Mouse (Mus musculus) hindbrain, embryonic 11.5 days (tissue): ENCODE data around the gene Phactr2. TPM values are rescaled to one million over a fixed set of nuclear protein-coding genes. Genes with fewer than 3 reads are reported as not detected.

ENCODE experiments used
- ATAC-seq: fragments of 200-750 bp; cut with Nextera tagmentation; 2 replicates; pipeline ENCODE4 v1.8.0; 2017; ENCODE audit warnings: mild to moderate bottlenecking, moderate TSS enrichment, moderate library complexity; ENCODE audit not compliant: low FRiP score
- DNase-seq: peaks from one replicate; pipeline ENCODE4 v3.0.0-alpha.2; 2015; ENCODE audit warnings: low spot score
- H3K27ac ChIP-seq: fragments of 300-500 bp; sonication (generic); 2 replicates; pipeline ENCODE4 v1.5.1; 2014; ENCODE audit warnings: mild to moderate bottlenecking, low read depth, low read length
- H3K27me3 ChIP-seq: fragments of 300-500 bp; sonication (generic); 2 replicates; pipeline ENCODE4 v1.6.1; 2014; ENCODE audit warnings: mild to moderate bottlenecking, low read length, moderate library complexity, mixed read lengths; ENCODE audit not compliant: control insufficient read depth, insufficient read depth
- H3K36me3 ChIP-seq: fragments of 300-500 bp; sonication (generic); 2 replicates; pipeline ENCODE4 v1.6.1; 2014; ENCODE audit warnings: mild to moderate bottlenecking, low read length, moderate library complexity, mixed read lengths; ENCODE audit not compliant: control insufficient read depth, insufficient read depth
- H3K4me1 ChIP-seq: fragments of 300-500 bp; sonication (generic); replicated peaks from 2 replicates; pipeline ENCODE4 v1.6.1; 2014; ENCODE audit warnings: low read length, mixed read lengths; ENCODE audit not compliant: control insufficient read depth, insufficient read depth
- H3K4me2 ChIP-seq: fragments of 300-500 bp; sonication (generic); replicated peaks from 2 replicates; pipeline ENCODE4 v1.6.1; 2014; ENCODE audit warnings: mild to moderate bottlenecking, low read depth, low read length
- H3K4me3 ChIP-seq: fragments of 300-500 bp; sonication (generic); 2 replicates; pipeline ENCODE4 v1.5.1; 2014; ENCODE audit warnings: low read depth, low read length
- H3K9ac ChIP-seq: fragments of 300-500 bp; sonication (generic); 2 replicates; pipeline ENCODE4 v1.6.1; 2014; ENCODE audit warnings: low read depth, low read length
- H3K9me3 ChIP-seq: fragments of 300-500 bp; sonication (generic); 2 replicates; pipeline ENCODE4 v1.6.1; 2016; ENCODE audit warnings: low read length; ENCODE audit not compliant: control insufficient read depth
- whole genome bisulfite sequencing: fragments of 180-500 bp; shearing (Covaris S2); extraction: QIAGEN DNeasy Blood & Tissue Kit; methylation state at CpG from one replicate; pipeline ENCODE4 v1.1.7; 2014; 5-methylcytosine and 5-hydroxymethylcytosine counted together
- polyA plus RNA-seq: library from polyadenylated mRNA; unstranded; fragments of >200 nt; fragmentation: Nextera tagmentation; extraction: Ambion mirVana; gene quantifications from 2 replicates; pipeline ENCODE4 v1.2.1, GENCODE M21; 2014

Gene Phactr2
- polyA plus RNA-seq, 1 experiment from 2014 or later: 17.5 TPM

DNA sequence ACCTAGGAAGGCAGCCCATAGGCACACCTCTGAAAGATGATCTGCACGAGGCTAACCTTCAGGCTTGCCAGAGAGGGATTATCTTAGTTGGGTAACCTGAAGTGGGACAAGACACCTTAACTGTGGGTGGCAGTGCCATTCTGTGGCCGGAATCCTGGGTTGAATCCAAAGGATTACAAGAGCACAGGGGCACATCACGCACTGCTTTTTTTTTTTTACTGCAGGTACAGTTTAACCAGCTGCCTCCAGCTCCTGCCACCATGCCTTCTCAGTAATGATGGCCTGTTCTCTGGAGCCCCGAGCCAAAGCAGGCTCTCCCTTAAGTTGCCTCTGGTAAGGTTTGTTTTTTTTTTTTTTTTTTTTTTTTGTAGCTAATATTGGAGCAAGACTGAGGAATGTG lies 33.9 kb downstream of the Phactr2 start:
- 86% methylated on average over 4 of the region's 4 CpGs for WGBS
- no peak for ATAC-seq
- Histone ChIP-seq H3K36me3 (no peaks in the 10 kb centered on the region), H3K27ac (no peak overlapping the region), H3K4me1 (no peaks in the 10 kb centered on the region), H3K27me3 (no peaks in the 10 kb centered on the region), H3K4me2 (no peak overlapping the region), H3K4me3 (no peak overlapping the region), H3K9me3 (no peaks in the 10 kb centered on the region), H3K9ac (no peak overlapping the region)
- no peak for DNase-seq

DNA sequence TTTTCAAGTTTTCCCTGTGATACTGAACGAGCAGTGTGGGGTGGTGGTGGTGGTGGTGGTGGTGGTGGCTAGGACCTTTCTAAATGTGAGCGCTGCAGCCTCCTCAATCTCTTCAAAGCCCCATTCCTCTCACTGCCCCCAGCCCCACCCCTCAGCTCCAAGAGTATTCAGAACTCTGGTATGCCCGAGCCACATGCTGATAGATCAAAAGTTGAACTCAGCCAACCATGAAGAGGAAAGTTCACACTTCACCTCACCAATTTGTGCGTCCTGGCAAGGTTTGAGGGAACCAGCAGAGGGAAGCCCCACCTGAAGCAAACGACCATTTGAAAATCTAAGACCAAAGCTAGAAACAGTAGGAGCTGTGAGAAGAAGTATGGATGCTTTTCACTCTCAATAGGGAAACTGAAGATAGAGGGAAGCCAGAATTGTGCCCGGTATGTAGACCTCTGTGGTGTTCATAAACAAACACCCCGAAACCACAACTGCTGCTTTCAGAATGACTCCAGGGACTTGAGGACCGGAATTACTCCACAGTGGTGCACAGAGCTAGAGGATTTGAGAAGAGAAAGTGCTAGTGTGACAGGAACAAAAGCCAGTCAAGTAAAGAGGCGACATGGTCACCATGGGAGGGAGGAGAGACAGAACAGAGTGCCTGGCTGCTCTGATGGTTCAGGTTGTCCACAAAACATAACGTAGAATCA lies 35.9 kb downstream of the Phactr2 start:
- no peaks in the 10 kb centered on the region for H3K36me3 ChIP-seq
- no peak for ATAC-seq
- 63% methylated on average over 10 of the region's 10 CpGs for WGBS

DNA sequence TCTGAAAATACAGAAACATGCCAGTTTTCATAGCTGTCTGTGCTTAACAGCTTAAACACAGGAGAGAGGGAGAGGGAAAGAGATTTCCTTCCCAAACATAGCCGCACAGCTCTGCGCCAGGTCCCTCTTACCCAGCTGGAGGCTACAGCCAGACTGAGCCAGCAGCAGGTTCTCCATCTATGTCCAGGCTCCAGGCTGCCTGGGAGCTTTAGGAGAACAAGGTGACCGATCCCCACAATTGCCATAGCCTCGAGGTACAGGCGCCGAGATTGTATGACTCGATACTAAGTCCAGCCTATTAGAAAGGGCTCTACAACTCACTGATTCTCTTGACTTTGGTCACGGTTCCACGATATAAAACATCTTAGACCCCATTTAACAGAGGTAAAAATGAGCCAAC lies 37.2 kb downstream of the Phactr2 start:
- Histone ChIP-seq H3K9ac (no peak overlapping the region), H3K4me3 (no peak overlapping the region), H3K27me3 (no peaks in the 10 kb centered on the region), H3K9me3 (no peaks in the 10 kb centered on the region), H3K4me2 (no peak overlapping the region), H3K4me1 (no peaks in the 10 kb centered on the region), H3K36me3 (no peaks in the 10 kb centered on the region), H3K27ac (no peak overlapping the region)
- WGBS: 93% methylated on average over 9 of the region's 9 CpGs
- ATAC-seq: no peak
- no peak for DNase-seq

More for the DNA sequence above, 35.9 kb downstream of the Phactr2 start:
- no peak overlapping the region for H3K4me3 ChIP-seq
- no peak overlapping the region for H3K27ac ChIP-seq
- H3K27me3 ChIP-seq: no peaks in the 10 kb centered on the region
- DNase-seq: no peak
- H3K4me1 ChIP-seq: no peaks in the 10 kb centered on the region
- H3K9me3 ChIP-seq: no peaks in the 10 kb centered on the region
- no peak overlapping the region for H3K4me2 ChIP-seq
- no peak overlapping the region for H3K9ac ChIP-seq

DNA sequence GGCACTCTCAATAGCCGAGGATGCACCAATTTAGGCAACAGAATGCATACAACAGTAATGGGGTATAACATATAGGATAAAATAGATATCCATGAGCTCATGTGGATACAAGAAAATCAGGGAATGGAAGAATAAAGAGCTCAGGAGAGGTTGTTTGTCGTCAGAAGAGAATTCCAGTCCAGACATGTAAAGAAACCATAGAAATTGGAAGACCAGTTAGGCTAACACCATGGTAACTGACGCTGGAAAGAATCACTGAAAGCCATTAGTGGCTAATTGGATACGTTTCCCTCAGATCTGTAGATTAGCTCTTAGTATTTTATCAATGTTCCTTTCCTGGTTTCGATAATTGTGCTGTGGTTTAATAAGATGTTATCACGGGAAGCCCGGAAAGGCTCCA lies 41.2 kb downstream of the Phactr2 start:
- H3K4me3 ChIP-seq: no peak overlapping the region
- DNase-seq: no peak
- no peak for ATAC-seq
- H3K27me3 ChIP-seq: no peaks in the 10 kb centered on the region
- no peak overlapping the region for H3K4me2 ChIP-seq
- WGBS: 72% methylated on average over 7 of the region's 7 CpGs
- no peak overlapping the region for H3K9ac ChIP-seq
- H3K27ac ChIP-seq: no peak overlapping the region
- H3K9me3 ChIP-seq: no peaks in the 10 kb centered on the region
- no peaks in the 10 kb centered on the region for H3K36me3 ChIP-seq
- no peaks in the 10 kb centered on the region for H3K4me1 ChIP-seq

DNA sequence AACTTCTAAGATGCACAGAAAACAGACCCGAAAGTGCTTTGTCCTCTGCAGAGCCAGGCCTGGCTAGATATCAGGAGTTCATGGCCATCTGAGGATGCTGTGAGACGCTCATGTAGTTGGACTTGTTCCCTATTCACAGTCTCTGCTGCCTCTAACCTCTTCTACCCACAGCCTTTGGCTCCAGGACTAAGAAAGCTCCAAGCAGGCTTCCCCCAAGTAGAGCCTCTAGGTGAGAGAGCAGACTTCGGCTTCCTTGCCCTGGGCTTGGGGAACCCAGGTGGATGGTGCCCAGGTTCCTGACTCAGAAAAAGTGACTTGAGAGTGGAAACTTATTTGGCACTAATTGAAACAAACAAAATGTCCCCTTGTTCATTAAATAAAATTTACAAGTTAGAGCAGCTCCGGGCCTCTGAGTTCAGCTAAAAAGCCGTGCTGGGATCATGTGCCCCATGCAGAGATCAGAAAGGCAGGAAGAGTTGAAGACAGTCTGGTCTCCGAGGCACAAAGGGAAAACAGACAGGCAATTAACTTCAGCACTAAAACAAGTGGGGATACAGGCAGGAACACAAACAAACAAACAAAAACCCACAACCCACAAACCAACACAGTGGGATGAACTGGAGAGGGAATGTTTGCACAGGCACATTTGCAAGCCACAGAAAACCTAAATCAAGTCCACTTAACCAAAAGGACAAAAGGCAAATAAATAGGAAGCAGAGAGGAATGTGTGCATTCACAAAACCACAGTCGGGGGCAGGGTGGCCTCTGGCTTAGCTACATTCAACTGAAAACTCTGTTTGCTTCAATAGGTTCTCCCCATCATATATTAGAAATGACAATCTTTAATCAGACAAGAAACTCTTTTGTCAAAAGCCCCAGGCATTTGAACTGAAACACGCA lies 42.3 kb downstream of the Phactr2 start:
- no peaks in the 10 kb centered on the region for H3K9me3 ChIP-seq
- no peak overlapping the region for H3K4me2 ChIP-seq
- no peaks in the 10 kb centered on the region for H3K27me3 ChIP-seq
- no peak overlapping the region for H3K4me3 ChIP-seq
- H3K9ac ChIP-seq: peak overlapping the region; percentile 4; the same call in 1 of the 2 replicates
- no peaks in the 10 kb centered on the region for H3K36me3 ChIP-seq
- no peaks in the 10 kb centered on the region for H3K4me1 ChIP-seq
- no peak for ATAC-seq
- DNase-seq: peak; percentile 33
- peak overlapping the region; percentile 58 for H3K27ac ChIP-seq
- WGBS: 28% methylated on average over 8 of the region's 8 CpGs

DNA sequence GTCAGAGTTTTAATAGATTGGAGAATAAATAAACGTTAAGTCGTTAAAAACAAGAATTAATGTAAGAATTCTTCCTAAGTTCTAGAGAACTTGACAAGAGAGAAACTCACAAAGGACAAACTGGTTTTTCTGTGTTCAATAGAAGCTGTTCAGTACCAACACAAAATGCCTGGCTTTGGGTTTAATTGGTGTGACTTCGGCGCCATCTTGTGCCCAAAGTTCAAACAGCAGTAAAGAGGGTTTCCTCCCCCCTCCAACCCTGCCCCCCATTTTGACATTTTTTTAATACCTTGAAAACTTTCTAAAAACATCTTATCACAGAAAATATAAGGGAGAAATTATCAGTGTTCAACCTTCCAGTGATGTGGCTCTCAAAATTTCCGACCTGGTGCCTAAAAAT lies 44.4 kb downstream of the Phactr2 start:
- Histone ChIP-seq H3K9ac (no peak overlapping the region), H3K4me2 (no peak overlapping the region), H3K9me3 (no peaks in the 10 kb centered on the region), H3K4me3 (no peak overlapping the region), H3K27ac (no peak overlapping the region), H3K36me3 (no peaks in the 10 kb centered on the region), H3K4me1 (no peaks in the 10 kb centered on the region), H3K27me3 (no peaks in the 10 kb centered on the region)
- DNase-seq: peak; percentile 79
- peak; percentile 53 for ATAC-seq
- WGBS: 16% methylated on average over 5 of the region's 5 CpGs

DNA sequence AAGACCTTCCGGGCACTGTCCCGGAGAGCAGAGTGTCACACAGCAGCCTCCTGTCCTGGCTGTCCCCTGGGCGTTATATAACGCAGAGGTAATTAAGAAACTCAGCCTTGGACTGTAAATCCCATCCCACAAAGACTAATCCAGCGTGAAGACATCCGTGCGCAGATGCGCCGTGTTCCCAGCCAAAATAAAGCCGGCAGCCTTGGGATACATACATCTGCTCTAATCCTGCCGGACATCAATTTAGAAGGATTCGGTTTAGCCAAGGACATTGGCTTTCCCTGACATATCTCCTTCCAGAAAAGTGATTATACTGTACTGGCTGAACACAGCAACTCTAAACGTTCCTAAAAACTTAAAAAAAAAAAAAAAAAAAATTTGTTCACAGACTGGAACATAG lies 45.0 kb downstream of the Phactr2 start:
- no peaks in the 10 kb centered on the region for H3K9me3 ChIP-seq
- no peak overlapping the region for H3K9ac ChIP-seq
- WGBS: 58% methylated on average over 13 of the region's 13 CpGs
- H3K36me3 ChIP-seq: no peaks in the 10 kb centered on the region
- no peak overlapping the region for H3K4me2 ChIP-seq
- H3K27me3 ChIP-seq: no peaks in the 10 kb centered on the region
- H3K4me1 ChIP-seq: no peaks in the 10 kb centered on the region
- DNase-seq: peak; percentile 39
- no peak overlapping the region for H3K27ac ChIP-seq
- ATAC-seq: peak; percentile 70
- H3K4me3 ChIP-seq: no peak overlapping the region

DNA sequence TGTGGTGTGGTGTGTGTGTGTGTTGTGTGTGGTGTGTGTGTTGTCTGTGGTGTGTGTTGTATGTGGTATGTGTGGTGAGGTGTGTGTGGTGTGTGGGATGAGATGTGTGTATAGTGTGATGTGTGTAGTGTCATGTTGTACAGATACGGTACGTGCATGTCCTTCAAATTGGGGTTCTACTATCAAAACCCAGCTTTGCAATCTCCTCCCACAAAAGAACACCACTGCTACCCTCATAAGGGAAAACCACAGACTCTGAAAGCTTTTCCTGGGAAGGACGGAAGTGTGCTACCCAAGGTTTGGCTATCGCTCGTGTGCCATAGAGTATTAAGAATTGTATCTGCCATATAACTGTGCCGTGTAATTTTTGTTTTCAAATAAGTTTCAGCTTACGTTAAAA lies 45.7 kb downstream of the Phactr2 start:
- H3K36me3 ChIP-seq: no peaks in the 10 kb centered on the region
- H3K9ac ChIP-seq: no peak overlapping the region
- no peak overlapping the region for H3K4me2 ChIP-seq
- no peak overlapping the region for H3K27ac ChIP-seq
- H3K27me3 ChIP-seq: no peaks in the 10 kb centered on the region
- DNase-seq (no peak), ATAC-seq (no peak)
- H3K4me1 ChIP-seq: no peaks in the 10 kb centered on the region
- no peaks in the 10 kb centered on the region for H3K9me3 ChIP-seq
- 93% methylated on average over 7 of the region's 7 CpGs for WGBS
- H3K4me3 ChIP-seq: no peak overlapping the region

DNA sequence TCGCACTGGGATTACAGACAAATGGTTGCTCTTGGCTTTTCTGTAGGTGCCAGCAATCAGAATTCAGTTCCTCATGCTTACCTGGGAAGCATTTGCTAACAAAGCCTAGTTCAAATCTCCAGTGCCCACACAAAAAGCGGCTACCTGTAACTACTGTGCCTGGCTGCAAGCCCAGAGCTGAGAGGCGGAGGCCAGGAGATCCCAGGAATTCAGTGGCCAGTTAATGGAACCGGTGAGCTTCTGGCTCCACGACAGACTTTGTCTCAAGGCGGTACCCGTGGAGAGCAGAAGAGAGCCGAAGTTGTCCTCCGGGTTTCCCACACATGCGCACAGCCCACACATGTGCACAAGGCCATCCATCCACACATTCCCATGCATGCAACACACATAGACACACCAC lies 46.6 kb downstream of the Phactr2 start:
- no peak overlapping the region for H3K4me2 ChIP-seq
- WGBS: 88% methylated on average over 10 of the region's 10 CpGs
- no peak overlapping the region for H3K4me3 ChIP-seq
- no peak overlapping the region for H3K9ac ChIP-seq
- no peak overlapping the region for H3K27ac ChIP-seq
- no peak for DNase-seq
- ATAC-seq: no peak
- no peaks in the 10 kb centered on the region for H3K27me3 ChIP-seq
- no peaks in the 10 kb centered on the region for H3K4me1 ChIP-seq
- H3K36me3 ChIP-seq: no peaks in the 10 kb centered on the region
- no peaks in the 10 kb centered on the region for H3K9me3 ChIP-seq
